Mouse (Mus musculus) MEL (cell line): ENCODE results near the gene Slc26a6. TPM values are rescaled to one million over a fixed set of nuclear protein-coding genes. Genes with fewer than 3 reads are reported as not detected.
A peak's percentile ranks its signal among the peaks of the same experiment; 100 is the strongest.

Experiments used
- DNase-seq: peaks from one replicate; pipeline ENCODE4 v3.0.0; 2011; ENCODE audit warnings: low read depth, low spot score
- H3K27ac ChIP-seq: 2 replicates; pipeline ENCODE4 v1.5.1; 2012; ENCODE audit warnings: low read depth, mild to moderate bottlenecking, control low read depth, low read length, moderate library complexity; ENCODE audit not compliant: control insufficient read depth
- H3K27me3 ChIP-seq, 2 experiments: fragments of 150-350 bp in 1 of 2; sonication (generic) in 1 of 2; 2 replicates each; pipeline ENCODE4 v1.6.1; 2012; ENCODE audit warnings: low read length in 2 of 2, mild to moderate bottlenecking in 2 of 2, improper control_type of control experiment in 1 of 2, moderate library complexity in 1 of 2; ENCODE audit not compliant: insufficient read depth in 2 of 2, control insufficient read depth in 1 of 2
- H3K36me3 ChIP-seq, 2 experiments: 2 replicates each; pipeline ENCODE4 v1.6.1; 2012 to 2014; ENCODE audit warnings: low read length in 2 of 2, improper control_type of control experiment in 1 of 2, inconsistent platforms in 1 of 2, mild to moderate bottlenecking in 1 of 2; ENCODE audit not compliant: insufficient read depth in 2 of 2, control insufficient read depth in 1 of 2
- H3K4me1 ChIP-seq, 2 experiments: fragments of 150-350 bp in 1 of 2; sonication (generic) in 1 of 2; 2 replicates each; pipeline ENCODE4 v1.6.1; 2012; ENCODE audit warnings: low read length in 2 of 2, improper control_type of control experiment in 1 of 2, mild to moderate bottlenecking in 1 of 2; ENCODE audit not compliant: insufficient read depth in 2 of 2, control insufficient read depth in 1 of 2
- H3K4me3 ChIP-seq, 2 experiments: fragments of 150-350 bp in 1 of 2; sonication (generic) in 1 of 2; 2 replicates each; pipeline ENCODE4 v1.5.1; 2012; ENCODE audit warnings: low read depth in 2 of 2, low read length in 2 of 2, mild to moderate bottlenecking in 2 of 2, moderate library complexity in 2 of 2, control low read depth in 1 of 2, improper control_type of control experiment in 1 of 2; ENCODE audit not compliant: control insufficient read depth in 1 of 2, insufficient read depth in 1 of 2
- H3K79me2 ChIP-seq: 2 replicates; pipeline ENCODE4 v1.6.1; 2012; ENCODE audit warnings: mild to moderate bottlenecking, low read length, moderate library complexity; ENCODE audit not compliant: control insufficient read depth, poor library complexity, insufficient read depth
- H3K9ac ChIP-seq: 2 replicates; pipeline ENCODE4 v1.6.1; 2012; ENCODE audit warnings: low read depth, mild to moderate bottlenecking, control low read depth, low read length, moderate library complexity; ENCODE audit not compliant: control insufficient read depth, poor library complexity, severe bottlenecking
- H3K9me3 ChIP-seq: fragments of 150-350 bp; sonication (generic); replicated peaks from 2 replicates; pipeline ENCODE4 v1.6.1; 2012; ENCODE audit warnings: mild to moderate bottlenecking, low read length, improper control_type of control experiment, moderate library complexity; ENCODE audit not compliant: insufficient read depth
- BHLHE40 ChIP-seq: IDR thresholded peaks from 2 replicates; pipeline ENCODE4 v1.6.1; 2012; ENCODE audit warnings: low read depth, mild to moderate bottlenecking, inconsistent platforms, low read length, improper control_type of control experiment, borderline replicate concordance
- CHD2 ChIP-seq: IDR thresholded peaks from 2 replicates; pipeline ENCODE4 v1.6.1; 2011; ENCODE audit warnings: low read length, improper control_type of control experiment
- E2F4 ChIP-seq: IDR thresholded peaks from 2 replicates; pipeline ENCODE4 v1.6.1; 2011; ENCODE audit warnings: low read depth, low read length, improper control_type of control experiment, borderline replicate concordance
- ELF1 ChIP-seq: IDR thresholded peaks from 2 replicates; pipeline ENCODE4 v1.6.1; 2014; ENCODE audit warnings: low read depth, mild to moderate bottlenecking, inconsistent platforms, low read length, improper control_type of control experiment, moderate library complexity
- ETS1 ChIP-seq: IDR thresholded peaks from 2 replicates; pipeline ENCODE4 v1.6.1; 2012; ENCODE audit warnings: low read depth, mild to moderate bottlenecking, inconsistent platforms, low read length, improper control_type of control experiment, moderate library complexity
- GABPA ChIP-seq: IDR thresholded peaks from 2 replicates; pipeline ENCODE4 v1.6.1; 2012; ENCODE audit warnings: low read depth, mild to moderate bottlenecking, inconsistent platforms, low read length, improper control_type of control experiment, moderate library complexity
- JUND ChIP-seq: IDR thresholded peaks from 2 replicates; pipeline ENCODE4 v1.6.1; 2011; ENCODE audit warnings: low read depth, mild to moderate bottlenecking, improper control_type of control experiment, low read length
- KAT2A ChIP-seq: conservative IDR thresholded peaks from 2 replicates; pipeline ENCODE4 v1.6.1; 2012; ENCODE audit warnings: low read depth, low read length, improper control_type of control experiment, inconsistent platforms
- MAFK ChIP-seq: IDR thresholded peaks from 2 replicates; pipeline ENCODE4 v1.6.1; 2011; ENCODE audit warnings: low read depth, mild to moderate bottlenecking, low read length, improper control_type of control experiment, borderline replicate concordance
- MAX ChIP-seq: IDR thresholded peaks from 2 replicates; pipeline ENCODE4 v1.6.1; 2011; ENCODE audit warnings: low read length, improper control_type of control experiment
- MAZ ChIP-seq: IDR thresholded peaks from 2 replicates; pipeline ENCODE4 v1.6.1; 2012; ENCODE audit warnings: low read depth, mild to moderate bottlenecking, inconsistent platforms, low read length, improper control_type of control experiment
- MEF2A ChIP-seq: IDR thresholded peaks from 2 replicates; pipeline ENCODE4 v1.6.1; 2014; ENCODE audit warnings: low read depth, mild to moderate bottlenecking, inconsistent platforms, low read length, improper control_type of control experiment; ENCODE audit not compliant: poor library complexity, insufficient replicate concordance, severe bottlenecking; ENCODE audit errors: extremely low read depth
- POLR2A ChIP-seq, 2 experiments: IDR thresholded peaks; 2 replicates each; pipeline ENCODE4 v1.6.1; 2011 to 2012; ENCODE audit warnings: low read length in 2 of 2, mild to moderate bottlenecking in 2 of 2, control low read depth in 1 of 2, improper control_type of control experiment in 1 of 2, low read depth in 1 of 2, moderate library complexity in 1 of 2; ENCODE audit not compliant: control insufficient read depth in 1 of 2, insufficient read depth in 1 of 2, poor library complexity in 1 of 2
- POLR2AphosphoS2 ChIP-seq: IDR thresholded peaks from 2 replicates; pipeline ENCODE4 v1.6.1; 2011; ENCODE audit warnings: low read length, improper control_type of control experiment
- SIN3A ChIP-seq: IDR thresholded peaks from 2 replicates; pipeline ENCODE4 v1.6.1; 2012; ENCODE audit warnings: low read length, improper control_type of control experiment, inconsistent platforms
- SMC3 ChIP-seq: IDR thresholded peaks from 2 replicates; pipeline ENCODE4 v1.6.1; 2011; ENCODE audit warnings: low read depth, low read length, improper control_type of control experiment
- USF1 ChIP-seq: IDR thresholded peaks from 2 replicates; pipeline ENCODE4 v1.6.1; 2014; ENCODE audit warnings: low read depth, mild to moderate bottlenecking, inconsistent platforms, low read length, improper control_type of control experiment, moderate library complexity
- USF2 ChIP-seq, 2 experiments: IDR thresholded peaks; 2 replicates each; pipeline ENCODE4 v1.6.1; 2011 to 2012; ENCODE audit warnings: improper control_type of control experiment in 2 of 2, low read length in 2 of 2, borderline replicate concordance in 1 of 2, inconsistent platforms in 1 of 2, low read depth in 1 of 2, mild to moderate bottlenecking in 1 of 2; ENCODE audit not compliant: insufficient read depth in 1 of 2
- ZC3H11A ChIP-seq: IDR thresholded peaks from 2 replicates; pipeline ENCODE4 v1.6.1; 2012; ENCODE audit warnings: low read depth, mild to moderate bottlenecking, inconsistent platforms, low read length, improper control_type of control experiment
- ZKSCAN1 ChIP-seq: IDR thresholded peaks from 2 replicates; pipeline ENCODE4 v1.6.1; 2012; ENCODE audit warnings: low read depth, mild to moderate bottlenecking, inconsistent platforms, low read length, improper control_type of control experiment, moderate library complexity
- polyA plus RNA-seq, 2 experiments: library from polyadenylated mRNA; stranded (reverse) in 1 of 2; unstranded in 1 of 2; fragments of >175 nt in 1 of 2; fragments of >200 nt in 1 of 2; gene quantifications; 2 replicates each; pipeline versions ENCODE4 v1.2.1 to v1.2.4; 2012; ENCODE audit warnings: low replicate concordance in 2 of 2, low read depth in 1 of 2; ENCODE audit not compliant: insufficient read length in 2 of 2, insufficient read depth in 1 of 2, missing spikeins in 1 of 2
- total RNA-seq: library from RNA; depleted of rRNA; stranded (reverse); fragments of 300-350 nt; gene quantifications from 2 replicates; pipeline ENCODE4 v1.2.3, GENCODE M21; 2012

Slc26a6 gene
- total and polyA plus RNA-seq, 3 experiments, result 8.0 to 13.2 TPM; not detected in 1

DNA sequence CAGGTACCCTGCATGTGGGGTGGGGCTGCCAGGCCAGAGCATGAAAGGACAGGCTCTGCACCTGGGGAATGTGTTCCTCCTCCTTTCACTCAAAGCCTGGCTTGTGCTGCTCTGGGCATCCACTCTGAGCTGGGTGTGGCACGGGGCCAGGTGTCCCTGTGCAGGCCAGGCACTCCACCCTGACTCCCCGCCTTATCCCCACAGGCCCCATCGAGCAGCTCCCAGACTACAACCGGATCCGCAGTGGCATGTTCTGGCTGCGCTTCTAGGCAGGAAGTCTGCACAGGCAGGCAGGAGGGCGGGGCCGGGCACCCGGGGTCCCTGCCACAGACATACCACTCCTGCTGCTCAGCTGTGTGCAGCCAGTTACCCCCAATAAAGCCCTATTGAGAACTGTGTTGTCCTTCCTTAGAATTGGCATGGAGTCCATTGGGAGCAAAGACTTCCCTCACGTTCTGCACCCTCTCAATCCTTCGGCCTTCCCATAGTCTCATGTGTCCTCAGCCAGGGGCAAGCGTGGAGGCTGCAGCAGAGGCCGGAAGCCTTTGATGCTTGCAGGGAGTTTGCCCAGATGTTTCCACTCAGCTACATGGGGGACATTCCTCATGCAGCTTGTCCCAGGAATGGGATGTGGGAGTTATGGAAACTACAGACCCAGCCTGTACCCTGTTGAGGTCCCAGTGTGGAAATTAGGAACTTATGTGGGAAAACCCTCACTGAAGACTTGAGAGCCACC lies 96.3 kb downstream of the Slc26a6 start:
- TF ChIP-seq JUND (no peak), KAT2A (no peak), GABPA (no peak), ELF1 (no peak), ZC3H11A (no peak), MAFK (no peak), USF2 (IDR thresholded peaks at IDR 0.05; ENCODE audit: borderline replicate concordance in 1 of 2, insufficient read depth in 1 of 2, low read depth in 1 of 2, low read length in 2 of 2) (no peak), BHLHE40 (no peak), ZKSCAN1 (no peak), SIN3A (no peak), ETS1 (no peak), MAZ (no peak), E2F4 (no peak), CHD2 (no peak), MAX (no peak), POLR2AphosphoS2 (no peak), MEF2A (no peak), SMC3 (no peak), POLR2A (IDR thresholded peaks at IDR 0.05; ENCODE audit: control insufficient read depth in 1 of 2, insufficient read depth in 1 of 2, low read depth in 1 of 2, low read length in 2 of 2, poor library complexity in 1 of 2) (no peak), USF1 (no peak)
- H3K9me3 ChIP-seq, result no peaks in the 10 kb centered on the region
- H3K36me3 ChIP-seq, result peaks cover 4 to 8% of the 10 kb centered on the region in 2 experiments
- H3K4me1 ChIP-seq, result peaks cover 0 to 3% of the 10 kb centered on the region in 2 experiments; a peak in 1 of 4 replicates
- H3K4me3 ChIP-seq, result no peak overlapping the region
- H3K27ac ChIP-seq, result no peak overlapping the region
- no peaks in the 10 kb centered on the region for H3K27me3 ChIP-seq
- H3K9ac ChIP-seq, result no peak overlapping the region
- DNase-seq, result no peak
- H3K79me2 ChIP-seq, result no peaks in the 10 kb centered on the region

DNA sequence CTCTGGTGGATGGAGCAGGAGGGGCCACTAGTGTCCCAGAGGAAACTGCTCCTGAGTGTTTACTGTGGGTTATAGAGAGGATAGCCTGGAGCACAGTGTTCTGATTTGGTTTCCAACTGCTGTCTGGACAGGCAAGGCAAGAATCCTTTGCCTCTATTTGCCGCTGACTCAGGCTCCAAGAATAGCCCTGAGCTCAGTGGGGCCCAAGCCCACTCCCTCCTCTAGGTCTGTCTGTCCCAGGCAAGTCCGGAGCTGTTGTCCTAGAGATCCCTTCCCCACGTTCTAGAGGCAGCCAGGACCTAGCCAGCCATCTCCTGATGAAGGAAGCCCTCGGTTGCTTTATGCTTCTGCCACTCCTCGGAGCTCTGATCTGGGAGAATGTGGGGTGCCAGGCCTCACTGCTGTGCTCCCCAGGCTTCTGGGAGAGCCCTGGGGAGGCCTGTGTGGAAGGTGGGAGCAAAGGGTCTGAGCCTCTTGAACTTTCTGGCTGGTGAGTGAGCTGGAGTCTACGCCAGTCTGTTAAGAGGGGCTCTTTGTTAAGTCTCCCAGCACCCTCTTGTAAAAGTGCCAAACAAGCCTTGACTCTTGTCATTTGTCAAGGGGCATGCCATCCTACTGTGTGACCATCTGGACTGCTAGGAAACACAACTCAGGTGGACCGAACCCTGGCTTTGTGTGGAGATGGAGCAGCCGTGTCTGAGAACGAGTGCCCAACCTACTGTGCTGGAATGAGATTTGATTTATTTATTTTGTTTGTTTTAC lies 97.1 kb downstream of the Slc26a6 start:
- Histone ChIP-seq H3K9ac (no peak overlapping the region), H3K9me3 (no peaks in the 10 kb centered on the region), H3K79me2 (no peaks in the 10 kb centered on the region), H3K4me3 (no peak overlapping the region), H3K27ac (no peak overlapping the region), H3K4me1 (no peaks in the 10 kb centered on the region; a peak in 1 of 4 replicates), H3K27me3 (no peaks in the 10 kb centered on the region), H3K36me3 (peaks cover 4 to 8% of the 10 kb centered on the region in 2 experiments)
- peak; percentile 22; the same call in 1 of the 2 replicates for TF ChIP-seq POLR2AphosphoS2
- TF ChIP-seq MEF2A, result no peak
- no peak for DNase-seq
